Mouse (Mus musculus) heart, adult 9 months (tissue): ENCODE measurements around the gene Upf1.

Experiments
- DNase-seq, 2 experiments: peaks; one replicate each; pipeline ENCODE4 v3.0.0; 2022; ENCODE audit warnings: low spot score in 2 of 2

The Upf1 gene

DNA sequence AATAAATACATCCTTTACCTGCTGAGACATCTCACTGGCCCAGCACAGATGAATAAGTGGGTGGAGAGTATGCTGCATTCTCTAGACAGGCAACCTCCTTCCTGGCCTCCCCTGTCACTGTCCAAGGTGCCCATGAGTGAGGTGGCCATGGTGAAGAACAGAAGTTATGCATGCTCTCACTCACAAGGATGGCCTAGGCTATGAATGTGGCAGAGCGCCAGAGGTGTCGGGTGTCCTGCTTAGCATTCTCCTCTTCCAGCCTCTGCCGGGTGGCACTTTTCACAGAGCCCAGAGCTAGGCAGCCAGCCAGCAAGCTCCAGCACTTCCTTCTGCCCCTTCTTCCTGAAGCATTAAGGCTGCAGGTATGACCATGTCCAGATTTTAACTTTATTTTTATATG lies 6.3 kb upstream of the Upf1 start:
- DNase-seq = no peak

DNA sequence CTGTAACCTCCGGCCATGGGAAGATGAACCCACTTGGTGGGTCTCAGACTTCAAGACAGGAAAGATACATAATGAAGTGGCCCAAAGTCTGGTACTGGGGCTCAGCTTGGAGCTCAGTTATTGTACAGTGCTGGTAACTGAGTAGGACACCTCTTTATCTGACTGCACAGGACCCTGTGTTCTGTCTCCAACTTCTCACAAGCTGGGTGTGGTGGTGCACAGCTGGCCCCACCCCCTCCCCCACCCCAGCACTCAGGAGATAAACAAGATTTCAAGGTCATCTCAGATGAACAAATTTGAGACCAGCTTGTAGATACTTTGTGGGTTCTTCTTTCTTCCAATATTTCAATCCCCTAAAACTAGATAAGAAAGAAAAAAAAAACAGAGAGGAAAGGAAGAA lies 3.0 kb upstream of the Upf1 start:
- no peak for DNase-seq

DNA sequence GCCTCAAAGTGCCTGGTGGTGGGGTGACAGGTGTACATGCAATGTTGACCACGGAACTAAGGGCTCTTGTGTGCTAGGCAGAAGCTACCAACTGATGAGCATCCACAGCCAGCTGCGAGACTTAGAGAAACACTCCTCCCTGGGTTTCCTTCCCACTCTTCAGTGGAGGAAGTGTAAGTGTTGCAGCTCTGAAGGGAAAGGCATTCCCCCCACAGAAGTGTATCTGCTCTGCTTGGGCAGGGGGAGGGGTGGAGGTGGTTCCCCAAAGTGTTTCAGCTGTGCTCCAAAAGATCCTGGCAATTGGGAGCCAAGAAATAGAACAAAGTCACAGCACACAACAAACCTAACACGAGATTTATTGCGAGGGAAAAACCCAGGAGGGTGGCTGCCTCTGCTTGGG lies 926 bp upstream of the Upf1 start:
- no peak for DNase-seq

DNA sequence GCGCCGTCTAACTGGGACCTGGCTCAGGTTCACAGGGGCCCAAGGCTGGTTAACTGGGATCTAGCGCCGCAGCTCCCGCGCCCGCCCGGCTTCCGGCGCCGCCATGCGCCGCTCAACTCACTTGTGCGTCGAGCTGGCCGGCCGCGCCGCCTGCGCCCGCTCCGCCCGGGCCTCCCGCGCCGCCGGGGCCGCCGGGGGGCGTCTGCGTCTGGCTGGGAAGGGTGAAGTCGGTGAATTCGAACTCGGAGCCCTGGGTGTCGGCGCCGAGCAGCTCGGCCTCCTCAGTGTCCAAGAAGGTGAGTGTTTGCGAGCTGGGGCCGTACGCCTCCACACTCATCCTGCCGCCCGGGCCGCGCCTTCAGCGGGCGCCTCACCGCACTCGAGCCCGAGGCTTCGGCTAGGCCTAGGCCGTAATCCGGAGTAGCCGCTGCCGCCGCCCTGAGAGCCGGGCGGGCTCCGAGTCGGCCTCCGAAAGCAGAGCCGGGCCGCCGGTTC lies 374 bp downstream of the Upf1 start:
- peak in 1 of 2 experiments; percentile 36 for DNase-seq

DNA sequence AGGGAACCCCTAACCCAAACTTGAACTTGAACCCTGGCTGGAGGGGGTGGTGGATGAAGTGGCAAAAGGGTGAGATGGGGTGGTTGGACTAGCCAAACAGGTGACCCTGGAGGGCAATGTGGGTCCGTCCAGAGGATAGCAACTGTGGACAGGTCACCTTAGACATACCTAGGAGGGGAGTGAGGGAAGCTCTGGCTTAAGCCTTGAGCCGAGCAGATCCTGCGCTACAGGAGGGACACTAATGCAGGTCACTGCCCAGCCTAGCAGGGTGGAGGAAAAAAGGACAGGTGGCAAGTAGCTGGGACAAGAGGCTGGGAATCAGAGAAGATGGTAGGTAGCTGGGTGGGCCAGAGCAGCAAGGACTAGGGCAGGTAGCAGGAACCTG lies 1.1 kb downstream of the Upf1 start:
- no peak for DNase-seq

DNA sequence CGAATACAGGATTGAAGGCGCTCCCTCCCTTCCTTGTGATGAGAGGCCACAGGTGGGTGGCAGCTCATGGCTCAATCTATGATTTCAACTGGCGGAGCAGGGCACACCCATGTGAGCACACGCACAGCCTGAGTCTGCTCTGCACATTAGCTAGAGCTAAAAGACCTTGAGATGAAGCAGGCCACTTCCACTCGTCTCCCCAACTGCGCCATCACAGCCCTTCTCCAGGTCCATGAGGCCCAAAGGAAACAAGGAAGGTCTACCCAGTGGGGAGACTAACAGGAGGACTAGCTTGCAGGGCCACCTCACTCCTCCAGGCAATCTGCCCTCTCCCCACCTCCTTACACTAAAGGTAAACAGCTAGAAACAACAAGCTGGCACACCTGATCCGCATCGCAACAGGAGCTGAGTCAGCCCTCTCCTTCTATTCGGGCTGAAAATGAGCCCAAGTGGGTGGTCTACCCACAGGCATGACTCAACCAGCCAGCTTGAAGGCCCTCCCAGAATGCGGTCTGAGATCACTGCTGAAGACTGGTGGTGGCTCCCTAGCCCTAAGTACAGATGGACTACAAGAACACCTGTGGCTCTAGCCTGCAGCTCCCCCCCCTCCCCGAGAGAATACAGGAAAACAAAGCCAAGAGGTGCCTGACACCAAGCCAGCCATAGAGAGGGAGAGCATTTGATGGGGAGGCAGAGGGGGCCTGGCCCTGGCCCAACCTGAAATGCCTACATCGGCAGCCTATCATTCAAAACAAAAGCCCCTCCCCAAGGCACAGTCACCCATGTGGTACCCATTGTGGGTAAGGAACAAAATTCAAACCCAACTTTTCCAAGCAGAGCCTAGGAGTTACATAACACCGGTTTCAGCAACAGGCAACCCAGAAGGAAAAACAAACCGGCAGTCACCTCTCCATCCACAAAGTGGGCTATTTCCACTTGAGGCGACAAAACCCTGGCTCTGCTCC lies 1.8 kb downstream of the Upf1 start:
- no peak for DNase-seq

DNA sequence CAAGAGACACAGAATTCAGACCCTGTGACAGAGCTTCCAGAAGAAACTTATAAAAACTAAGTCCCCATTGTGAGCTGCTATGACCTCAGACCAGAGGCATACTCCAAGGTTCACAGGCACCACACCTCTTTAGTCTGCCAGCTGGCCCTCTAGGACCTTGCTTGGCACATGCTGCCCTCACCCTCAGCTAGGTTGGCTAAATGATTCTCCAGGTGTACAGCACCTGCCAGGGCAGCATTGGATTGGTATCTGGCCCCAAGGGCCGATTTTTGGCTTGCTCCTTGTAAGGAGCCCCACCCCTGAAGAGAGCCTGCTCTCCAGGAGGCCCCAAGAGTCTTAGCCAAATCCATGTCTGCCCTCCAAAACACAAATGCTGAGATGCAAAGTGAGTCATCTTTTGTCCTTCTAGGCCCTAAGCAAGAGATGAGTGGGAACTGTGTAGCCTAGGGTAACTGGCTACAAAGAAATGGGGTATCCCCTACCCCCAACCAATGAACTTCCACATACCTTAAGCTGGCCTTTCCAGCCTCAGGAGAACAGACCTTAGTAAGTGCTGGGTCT lies 5.1 kb downstream of the Upf1 start:
- DNase-seq = no peak

DNA sequence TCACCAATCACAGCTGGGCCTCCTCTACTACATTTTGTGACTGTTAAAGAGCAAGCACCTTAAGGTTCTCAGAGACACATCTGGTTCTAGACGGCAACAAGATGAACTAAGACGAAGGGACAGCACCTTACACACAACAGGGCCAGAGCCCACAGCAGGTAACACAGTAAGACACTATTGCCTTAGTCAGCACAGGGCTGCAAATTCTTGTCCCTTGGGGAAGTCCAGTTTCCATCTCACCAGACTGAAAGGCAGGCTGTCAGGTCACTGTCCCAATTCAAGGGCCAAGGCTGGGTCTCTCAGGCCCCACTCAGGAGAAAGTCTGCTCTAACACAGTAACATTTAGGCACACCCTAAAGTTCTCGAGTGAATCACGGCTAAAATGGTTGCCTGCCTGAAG lies 5.6 kb downstream of the Upf1 start:
- DNase-seq = no peak

DNA sequence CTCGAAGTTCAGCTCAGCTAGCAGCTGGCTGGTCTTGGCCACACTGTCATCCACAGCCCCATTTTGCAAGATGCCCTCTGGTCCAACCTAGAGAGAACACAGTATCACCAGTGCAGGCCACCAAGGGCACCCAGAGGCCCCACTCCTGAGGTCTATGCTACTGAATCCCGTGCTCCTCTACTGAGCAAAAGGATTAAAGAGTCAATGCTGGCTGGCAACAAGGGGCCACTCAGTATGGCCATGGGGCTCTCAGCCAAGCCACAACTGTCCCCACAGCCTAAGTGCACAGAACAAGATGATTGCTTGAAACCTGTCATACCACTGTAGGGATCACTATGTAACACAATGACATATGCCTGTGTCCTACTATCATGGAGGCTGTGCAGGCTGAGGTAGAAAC lies 8.8 kb downstream of the Upf1 start:
- DNase-seq = no peak

DNA sequence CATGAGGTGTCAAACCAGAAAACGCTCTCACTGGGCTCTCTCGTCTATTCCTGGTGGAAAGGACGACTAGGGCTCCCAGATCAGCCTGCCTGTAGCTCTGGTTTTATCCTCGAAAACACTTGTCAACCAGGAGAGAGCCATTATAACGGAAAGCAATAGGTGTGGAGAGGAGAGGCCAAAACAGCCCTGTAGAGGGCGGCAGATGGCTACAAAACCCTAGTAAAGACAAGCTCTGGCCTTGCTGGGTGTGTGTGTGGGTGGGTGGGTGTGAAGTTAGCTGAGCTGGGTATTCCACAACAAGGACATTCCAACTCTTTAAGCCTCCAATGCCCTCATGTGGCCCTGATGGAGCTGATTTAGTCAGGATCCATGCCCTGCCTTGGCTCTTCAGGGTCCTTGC lies 9.4 kb downstream of the Upf1 start:
- no peak for DNase-seq

DNA sequence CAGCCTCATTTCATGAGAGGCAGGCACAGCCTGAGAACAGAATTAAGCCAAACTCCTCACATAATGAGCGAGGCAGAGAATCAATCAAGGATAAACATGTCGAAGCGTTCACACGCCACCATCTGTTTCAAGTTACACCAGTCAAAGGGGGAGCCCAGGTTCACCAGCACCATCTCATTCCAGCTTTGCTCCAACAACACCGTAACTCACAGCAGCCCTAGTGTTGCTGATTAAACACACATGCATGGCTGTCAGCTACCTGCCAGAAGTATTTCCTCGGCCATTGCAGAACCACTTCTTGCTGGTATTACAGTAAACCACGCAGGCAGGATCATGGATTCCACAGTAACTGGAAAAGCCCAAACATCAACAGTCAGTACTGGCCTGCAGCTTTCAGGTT lies 10.0 kb downstream of the Upf1 start:
- DNase-seq = no peak

DNA sequence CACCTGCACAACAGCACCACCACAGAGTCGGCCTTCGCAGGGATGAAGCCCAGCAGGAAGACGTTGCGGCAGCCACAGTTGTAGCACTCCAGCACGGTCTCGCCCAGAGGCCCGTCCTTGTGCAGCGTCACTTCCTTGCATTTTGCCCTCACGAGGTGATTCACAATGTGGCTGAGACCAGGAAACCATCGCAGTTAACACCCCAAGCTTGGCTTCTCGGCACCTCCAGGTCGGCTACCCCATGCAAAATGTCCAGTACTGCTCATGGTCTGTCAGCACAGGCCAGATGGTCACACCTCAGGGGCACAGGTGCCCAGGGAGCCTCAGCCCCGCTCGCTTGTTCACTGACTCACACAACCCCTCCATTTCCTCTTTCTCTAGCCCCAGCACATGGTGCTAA lies 11.1 kb downstream of the Upf1 start:
- no peak for DNase-seq

DNA sequence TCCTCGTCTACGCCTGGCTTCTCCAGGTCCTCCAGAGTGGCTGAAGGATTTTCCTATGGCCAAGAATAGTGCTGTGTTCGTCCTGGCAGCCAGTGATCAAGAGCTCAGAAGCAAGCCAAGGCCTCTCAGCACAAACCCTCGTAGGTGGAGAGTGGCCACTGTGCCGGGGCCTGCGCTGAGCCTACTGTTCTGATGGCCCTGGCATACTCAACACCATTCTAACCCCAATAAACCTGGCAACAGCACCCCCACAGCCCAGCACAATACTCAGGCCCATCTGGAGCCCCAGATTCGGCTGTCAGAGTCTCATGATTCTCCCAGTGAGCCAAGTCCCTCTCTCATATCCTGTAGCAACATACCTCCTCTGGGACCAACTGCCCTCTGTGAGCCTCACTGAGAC lies 12.4 kb downstream of the Upf1 start:
- DNase-seq = no peak

DNA sequence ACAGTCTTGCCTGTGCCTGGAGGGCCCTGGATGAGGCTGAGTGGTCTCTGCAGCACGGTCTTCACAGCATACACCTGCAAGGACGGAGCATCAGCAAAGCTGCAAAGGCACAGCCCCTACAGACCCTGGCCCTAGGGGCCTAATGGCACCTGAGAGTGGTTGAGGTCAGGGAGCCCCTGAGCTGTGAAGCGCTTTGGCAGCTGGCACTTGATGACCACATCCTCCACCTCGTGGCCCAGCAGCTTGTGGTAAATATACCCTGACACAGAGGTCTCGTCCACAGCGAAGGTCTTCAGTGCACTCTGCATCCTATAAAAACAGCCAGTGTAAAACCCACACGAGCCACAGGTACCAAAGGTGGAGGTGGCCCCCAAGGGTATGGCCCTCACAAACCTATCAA lies 14.1 kb downstream of the Upf1 start:
- no peak for DNase-seq

DNA sequence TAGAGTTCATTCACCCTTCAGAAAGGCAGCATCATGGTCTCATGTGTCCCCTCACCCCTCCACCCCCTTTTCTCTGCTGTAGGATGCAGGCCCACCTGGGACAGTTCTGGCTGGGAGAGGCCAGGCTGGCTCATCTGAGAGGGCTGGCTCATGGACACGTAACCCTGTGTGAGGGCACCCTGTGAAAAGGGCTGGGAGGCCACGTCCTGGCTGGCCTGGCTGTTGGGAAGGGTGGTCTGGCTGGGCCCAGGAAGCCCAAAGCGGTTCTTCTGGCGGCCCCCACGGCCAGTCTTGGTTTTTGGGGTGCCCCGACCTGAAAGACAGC lies 20.2 kb downstream of the Upf1 start:
- DNase-seq = no peak

DNA sequence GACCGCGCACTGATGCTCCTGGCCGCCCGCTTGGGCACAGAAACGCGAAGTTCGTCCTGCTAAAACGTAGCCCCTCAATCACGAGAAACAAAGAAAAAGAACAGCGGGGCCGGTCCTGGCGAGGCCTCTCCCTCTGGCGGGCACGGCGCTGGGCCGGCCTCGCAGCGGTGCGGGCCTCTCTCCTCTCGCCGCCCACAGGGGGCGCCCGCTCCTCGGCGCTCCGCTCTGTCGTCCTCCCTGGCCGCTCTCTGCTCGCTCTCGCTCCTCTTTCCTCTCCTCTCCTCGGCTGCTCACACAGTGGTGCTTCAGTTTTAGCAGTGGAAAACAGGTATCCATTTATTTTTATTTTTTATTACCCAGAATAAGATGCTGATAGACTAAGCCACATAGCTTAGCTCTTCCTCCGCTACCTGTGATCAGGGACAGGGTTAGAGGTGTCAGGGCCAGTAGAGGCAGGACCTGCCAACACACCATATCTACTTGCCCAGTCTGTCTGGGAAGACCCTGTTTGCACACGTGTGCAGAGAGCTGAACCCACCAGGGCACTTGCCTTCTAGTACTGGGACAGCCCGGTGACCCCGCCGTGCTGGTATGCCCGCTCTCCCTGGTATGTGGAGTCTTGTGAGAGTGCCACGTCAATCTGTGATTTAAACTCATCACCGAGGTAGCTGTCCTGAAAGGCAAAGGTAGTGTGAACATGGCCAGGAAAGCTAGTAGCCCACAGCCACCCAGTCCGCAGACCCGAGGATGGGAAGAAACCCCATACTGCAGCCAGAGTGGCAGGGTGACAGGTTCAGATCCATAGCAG lies 20.8 kb downstream of the Upf1 start:
- peak in 1 of 2 experiments; percentile 42 for DNase-seq

DNA sequence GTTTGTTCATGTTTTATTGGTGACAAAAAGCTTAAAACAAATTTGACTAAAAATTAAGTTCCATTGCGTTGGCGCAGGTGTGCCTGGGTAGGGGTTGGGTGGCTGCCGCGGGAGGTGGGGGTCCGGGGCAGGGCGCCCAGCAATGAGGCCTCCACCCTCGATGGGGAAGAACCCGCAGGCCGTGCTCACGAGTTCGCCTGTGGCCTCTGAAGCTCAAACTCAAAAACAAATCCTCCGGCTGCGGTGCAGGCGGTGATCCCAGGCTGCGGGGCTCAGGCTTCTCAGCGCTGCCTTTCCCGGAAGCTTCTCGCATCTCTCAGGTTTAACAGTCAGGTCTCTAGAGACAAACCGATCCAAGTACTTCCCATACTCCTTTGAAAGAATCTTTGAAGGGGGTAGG lies 21.6 kb downstream of the Upf1 start:
- no peak for DNase-seq

DNA sequence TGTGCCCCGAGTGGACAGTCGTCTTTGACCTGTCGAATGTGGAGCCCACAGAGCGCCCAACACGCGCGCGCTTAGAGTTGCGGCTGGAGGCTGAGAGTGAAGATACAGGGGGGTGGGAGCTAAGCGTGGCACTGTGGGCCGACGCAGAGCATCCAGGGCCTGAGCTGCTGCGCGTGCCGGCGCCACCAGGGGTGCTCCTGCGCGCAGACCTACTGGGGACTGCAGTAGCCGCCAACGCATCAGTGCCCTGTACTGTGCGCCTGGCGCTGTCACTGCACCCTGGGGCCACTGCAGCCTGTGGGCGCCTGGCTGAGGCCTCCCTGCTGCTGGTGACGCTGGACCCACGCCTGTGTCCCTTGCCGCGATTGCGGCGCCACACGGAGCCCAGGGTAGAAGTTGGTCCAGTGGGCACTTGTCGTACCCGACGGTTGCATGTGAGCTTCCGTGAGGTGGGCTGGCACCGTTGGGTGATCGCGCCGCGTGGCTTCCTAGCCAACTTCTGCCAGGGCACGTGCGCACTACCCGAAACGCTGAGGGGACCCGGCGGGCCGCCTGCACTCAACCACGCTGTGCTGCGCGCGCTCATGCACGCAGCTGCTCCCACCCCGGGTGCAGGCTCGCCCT lies 22.2 kb downstream of the Upf1 start:
- DNase-seq = no peak

DNA sequence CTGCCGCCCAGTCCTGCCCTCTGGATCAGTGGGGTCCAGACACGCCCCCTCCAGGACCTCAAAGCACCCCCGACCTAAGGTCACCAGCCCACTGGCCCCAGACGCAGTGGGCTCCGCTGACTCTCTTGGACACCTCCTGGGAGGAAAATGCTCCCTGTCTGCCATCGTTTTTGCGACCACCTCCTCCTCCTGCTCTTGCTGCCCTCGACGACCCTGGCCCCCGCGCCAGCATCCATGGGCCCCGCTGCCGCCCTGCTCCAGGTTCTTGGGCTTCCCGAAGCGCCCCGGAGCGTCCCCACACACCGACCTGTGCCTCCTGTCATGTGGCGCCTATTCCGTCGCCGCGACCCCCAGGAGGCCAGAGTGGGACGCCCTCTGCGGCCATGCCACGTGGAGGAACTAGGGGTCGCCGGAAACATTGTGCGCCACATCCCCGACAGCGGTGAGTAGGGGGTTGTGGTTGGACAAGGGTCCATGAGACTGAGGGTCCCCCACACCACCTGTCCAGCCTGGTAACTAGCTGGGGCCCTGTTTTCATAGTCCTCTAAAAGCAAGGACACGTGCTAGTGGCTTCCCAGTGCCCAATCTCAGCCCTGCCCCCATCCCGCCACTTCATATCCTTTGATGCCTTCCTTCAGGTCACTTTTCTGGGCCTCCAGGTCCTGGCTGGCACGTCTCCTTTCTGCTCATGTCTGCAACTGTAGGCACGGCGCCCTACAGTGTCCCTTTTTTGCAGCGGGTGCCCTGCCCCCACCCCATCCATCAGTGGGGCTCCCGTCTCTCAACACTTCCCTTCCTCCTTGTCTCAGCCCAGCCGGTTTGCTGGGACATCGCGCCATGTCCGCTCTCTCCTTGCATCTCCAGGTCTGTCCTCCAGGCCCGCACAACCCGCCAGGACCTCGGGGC lies 23.0 kb downstream of the Upf1 start:
- no peak for DNase-seq

DNA sequence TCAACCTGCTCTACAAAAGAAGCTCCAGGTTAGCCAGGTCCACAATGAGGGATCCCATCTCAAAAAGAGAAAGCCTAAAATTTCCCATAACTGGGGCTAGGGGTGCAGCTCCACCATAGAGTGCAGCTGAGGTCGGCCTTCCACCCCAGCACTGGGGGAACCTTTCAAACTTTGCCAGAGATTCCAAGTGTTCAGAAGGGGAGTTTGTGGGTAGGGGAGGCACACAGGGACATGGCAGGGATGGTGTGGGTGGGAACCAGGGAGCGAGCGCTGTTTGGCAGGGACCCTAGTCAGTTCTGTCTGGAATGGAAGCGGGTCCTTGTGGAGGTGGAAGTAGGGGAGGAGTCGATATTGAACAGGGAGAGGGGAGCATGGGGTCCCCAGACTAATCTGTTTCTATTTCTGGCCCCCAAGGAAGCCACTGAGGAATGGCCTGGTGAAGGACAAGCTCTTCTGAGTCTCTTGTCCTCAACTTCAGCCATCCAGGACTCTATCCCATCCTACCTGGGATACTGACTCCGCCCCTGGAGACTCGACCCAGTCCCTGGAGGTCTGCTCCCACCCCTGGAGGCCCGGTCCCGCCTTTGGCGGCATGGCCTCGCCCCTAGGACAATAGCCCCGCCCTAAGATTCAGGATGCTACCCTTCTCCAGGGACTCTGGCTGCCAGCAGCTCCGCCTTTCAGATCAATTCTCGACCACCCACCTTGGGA lies 23.8 kb downstream of the Upf1 start, which contains the start of gene Gdf1:
Gene Gdf1, plus strand, starts transcription at position 694 of the 711 bp plus-strand sequence.
- DNase-seq = no peak
